Mouse (Mus musculus): ENCODE results near the gene Alg6. TPM values are rescaled to one million over a fixed set of nuclear protein-coding genes. Genes with fewer than 3 reads are reported as not detected.

Alg6 gene
- polyA plus RNA-seq, 1 experiment from 2014 or later, result 17.6 TPM

- Histone ChIP-seq H3K27me3 (ENCODE audit: control insufficient read depth, insufficient read depth, low read length) (no peaks in the 10 kb centered on the region), H3K27ac (ENCODE audit: low read depth, low read length) (no peak overlapping the region), H3K4me1 (replicated peaks; ENCODE audit: control insufficient read depth, insufficient read depth, low read length) (no peaks in the 10 kb centered on the region), H3K9ac (ENCODE audit: low read length) (no peak overlapping the region), H3K4me2 (ENCODE audit: low read depth, low read length, severe bottlenecking) (no peak overlapping the region), H3K4me3 (ENCODE audit: low read depth, low read length) (no peak overlapping the region), H3K9me3 (ENCODE audit: control insufficient read depth, low read length) (no peaks in the 10 kb centered on the region), H3K36me3 (ENCODE audit: control insufficient read depth, insufficient read depth, low read length) (no peaks in the 10 kb centered on the region; the same call in 1 of the 2 replicates)
- DNase-seq (ENCODE audit: low spot score) (no peak), ATAC-seq (replicated peaks; ENCODE audit: low FRiP score) (no peak)
- WGBS, result 89% methylated on average over 4 of the region's 4 CpGs
Observed at GRCm38 (mm10) chr4:99717905-99718304, 2.4 kb downstream of the Alg6 start.

GRCm38 (mm10) chr4:99724331-99724730 lies 8.9 kb downstream of the Alg6 start:
- Histone ChIP-seq H3K36me3 (ENCODE audit: control insufficient read depth, insufficient read depth, low read length) (peaks cover 4% of the 10 kb centered on the region; the same call in 1 of the 2 replicates), H3K4me2 (ENCODE audit: low read depth, low read length, severe bottlenecking) (no peak overlapping the region), H3K4me3 (ENCODE audit: low read depth, low read length) (no peak overlapping the region), H3K9me3 (ENCODE audit: control insufficient read depth, low read length) (no peaks in the 10 kb centered on the region), H3K9ac (ENCODE audit: low read length) (no peak overlapping the region), H3K27me3 (ENCODE audit: control insufficient read depth, insufficient read depth, low read length) (no peaks in the 10 kb centered on the region), H3K4me1 (replicated peaks; ENCODE audit: control insufficient read depth, insufficient read depth, low read length) (no peaks in the 10 kb centered on the region), H3K27ac (ENCODE audit: low read depth, low read length) (no peak overlapping the region)
- DNase-seq (ENCODE audit: low spot score) (no peak), ATAC-seq (replicated peaks; ENCODE audit: low FRiP score) (no peak)
- 95% methylated on average over 4 of the region's 4 CpGs for WGBS

GRCm38 (mm10) chr4:99725914-99726451 lies 10.5 kb downstream of the Alg6 start:
- peaks cover 9% of the 10 kb centered on the region; the same call in 1 of the 2 replicates for H3K36me3 ChIP-seq (ENCODE audit: control insufficient read depth, insufficient read depth, low read length)
- DNase-seq (ENCODE audit: low spot score), result no peak
- H3K9me3 ChIP-seq (ENCODE audit: control insufficient read depth, low read length), result no peaks in the 10 kb centered on the region; the same call in 1 of the 2 replicates
- no peaks in the 10 kb centered on the region for H3K4me1 ChIP-seq (replicated peaks; ENCODE audit: control insufficient read depth, insufficient read depth, low read length)
- 88% methylated on average over 8 of the region's 8 CpGs for WGBS
- no peak overlapping the region for H3K4me3 ChIP-seq (ENCODE audit: low read depth, low read length)
- no peak overlapping the region for H3K4me2 ChIP-seq (ENCODE audit: low read depth, low read length, severe bottlenecking)
- ATAC-seq (replicated peaks; ENCODE audit: low FRiP score), result no peak
- no peaks in the 10 kb centered on the region for H3K27me3 ChIP-seq (ENCODE audit: control insufficient read depth, insufficient read depth, low read length)
- H3K9ac ChIP-seq (ENCODE audit: low read length), result no peak overlapping the region
- H3K27ac ChIP-seq (ENCODE audit: low read depth, low read length), result no peak overlapping the region

- ATAC-seq (replicated peaks; ENCODE audit: low FRiP score), result no peak
- Histone ChIP-seq H3K9ac (ENCODE audit: low read length) (no peak overlapping the region), H3K27me3 (ENCODE audit: control insufficient read depth, insufficient read depth, low read length) (no peaks in the 10 kb centered on the region), H3K9me3 (ENCODE audit: control insufficient read depth, low read length) (no peaks in the 10 kb centered on the region), H3K36me3 (ENCODE audit: control insufficient read depth, insufficient read depth, low read length) (no peaks in the 10 kb centered on the region), H3K27ac (ENCODE audit: low read depth, low read length) (no peak overlapping the region), H3K4me2 (ENCODE audit: low read depth, low read length, severe bottlenecking) (no peak overlapping the region), H3K4me1 (replicated peaks; ENCODE audit: control insufficient read depth, insufficient read depth, low read length) (0 out of 2 replicates have a peak, but pooled peaks cover 2% of the 10 kb centered on the region), H3K4me3 (ENCODE audit: low read depth, low read length) (no peak overlapping the region)
- WGBS, result 36% methylated on average over 7 of the region's 7 CpGs
- peak; percentile 55 for DNase-seq (ENCODE audit: low spot score)
Observed at GRCm38 (mm10) chr4:99739836-99740235, 24.4 kb downstream of the Alg6 start.

- Histone ChIP-seq H3K4me1 (replicated peaks; ENCODE audit: control insufficient read depth, insufficient read depth, low read length) (no peaks in the 10 kb centered on the region), H3K9ac (ENCODE audit: low read length) (no peak overlapping the region), H3K36me3 (ENCODE audit: control insufficient read depth, insufficient read depth, low read length) (no peaks in the 10 kb centered on the region), H3K9me3 (ENCODE audit: control insufficient read depth, low read length) (no peaks in the 10 kb centered on the region), H3K4me2 (ENCODE audit: low read depth, low read length, severe bottlenecking) (no peak overlapping the region), H3K4me3 (ENCODE audit: low read depth, low read length) (no peak overlapping the region), H3K27ac (ENCODE audit: low read depth, low read length) (no peak overlapping the region), H3K27me3 (ENCODE audit: control insufficient read depth, insufficient read depth, low read length) (no peaks in the 10 kb centered on the region)
- DNase-seq (ENCODE audit: low spot score) (no peak), ATAC-seq (replicated peaks; ENCODE audit: low FRiP score) (no peak)
- WGBS, result 86% methylated on average over 5 of the region's 5 CpGs
Observed at GRCm38 (mm10) chr4:99752426-99752825, 37.0 kb downstream of the Alg6 start.

- ATAC-seq (replicated peaks; ENCODE audit: low FRiP score) (no peak), DNase-seq (ENCODE audit: low spot score) (no peak)
- Histone ChIP-seq H3K4me2 (ENCODE audit: low read depth, low read length, severe bottlenecking) (no peak overlapping the region), H3K9ac (ENCODE audit: low read length) (no peak overlapping the region), H3K9me3 (ENCODE audit: control insufficient read depth, low read length) (no peaks in the 10 kb centered on the region), H3K4me3 (ENCODE audit: low read depth, low read length) (no peak overlapping the region), H3K4me1 (replicated peaks; ENCODE audit: control insufficient read depth, insufficient read depth, low read length) (no peaks in the 10 kb centered on the region), H3K27me3 (ENCODE audit: control insufficient read depth, insufficient read depth, low read length) (no peaks in the 10 kb centered on the region), H3K27ac (ENCODE audit: low read depth, low read length) (no peak overlapping the region), H3K36me3 (ENCODE audit: control insufficient read depth, insufficient read depth, low read length) (no peaks in the 10 kb centered on the region)
- WGBS, result 85% methylated on average over 5 of the region's 5 CpGs
Observed at GRCm38 (mm10) chr4:99766303-99766702, 50.8 kb downstream of the Alg6 start.

- 56% methylated on average over 1 of the region's 1 CpGs for WGBS
- ATAC-seq (replicated peaks; ENCODE audit: low FRiP score), result no peak
- Histone ChIP-seq H3K9ac (ENCODE audit: low read length) (no peak overlapping the region), H3K27ac (ENCODE audit: low read depth, low read length) (no peak overlapping the region), H3K4me2 (ENCODE audit: low read depth, low read length, severe bottlenecking) (no peak overlapping the region), H3K36me3 (ENCODE audit: control insufficient read depth, insufficient read depth, low read length) (no peaks in the 10 kb centered on the region), H3K4me3 (ENCODE audit: low read depth, low read length) (no peak overlapping the region), H3K4me1 (replicated peaks; ENCODE audit: control insufficient read depth, insufficient read depth, low read length) (no peaks in the 10 kb centered on the region), H3K9me3 (ENCODE audit: control insufficient read depth, low read length) (no peaks in the 10 kb centered on the region), H3K27me3 (ENCODE audit: control insufficient read depth, insufficient read depth, low read length) (no peaks in the 10 kb centered on the region)
- DNase-seq (ENCODE audit: low spot score), result no peak
Observed at GRCm38 (mm10) chr4:99766753-99767152, 51.3 kb downstream of the Alg6 start.

GRCm38 (mm10) chr4:99770555-99770954 lies 55.1 kb downstream of the Alg6 start:
- DNase-seq (ENCODE audit: low spot score) (no peak), ATAC-seq (replicated peaks; ENCODE audit: low FRiP score) (no peak)
- no peaks in the 10 kb centered on the region for H3K27me3 ChIP-seq (ENCODE audit: control insufficient read depth, insufficient read depth, low read length)
- no peak overlapping the region for H3K9ac ChIP-seq (ENCODE audit: low read length)
- no peaks in the 10 kb centered on the region for H3K4me1 ChIP-seq (replicated peaks; ENCODE audit: control insufficient read depth, insufficient read depth, low read length)
- 93% methylated on average over 5 of the region's 5 CpGs for WGBS
- H3K9me3 ChIP-seq (ENCODE audit: control insufficient read depth, low read length), result no peaks in the 10 kb centered on the region
- H3K4me2 ChIP-seq (ENCODE audit: low read depth, low read length, severe bottlenecking), result no peak overlapping the region
- no peak overlapping the region for H3K27ac ChIP-seq (ENCODE audit: low read depth, low read length)
- no peak overlapping the region for H3K4me3 ChIP-seq (ENCODE audit: low read depth, low read length)
- H3K36me3 ChIP-seq (ENCODE audit: control insufficient read depth, insufficient read depth, low read length), result no peaks in the 10 kb centered on the region

- H3K4me3 ChIP-seq (ENCODE audit: low read depth, low read length), result no peak overlapping the region
- no peak overlapping the region for H3K4me2 ChIP-seq (ENCODE audit: low read depth, low read length, severe bottlenecking)
- H3K9me3 ChIP-seq (ENCODE audit: control insufficient read depth, low read length), result no peaks in the 10 kb centered on the region
- H3K4me1 ChIP-seq (replicated peaks; ENCODE audit: control insufficient read depth, insufficient read depth, low read length), result no peaks in the 10 kb centered on the region
- no peaks in the 10 kb centered on the region for H3K36me3 ChIP-seq (ENCODE audit: control insufficient read depth, insufficient read depth, low read length)
- 72% methylated on average over 1 of the region's 1 CpGs for WGBS
- ATAC-seq (replicated peaks; ENCODE audit: low FRiP score) (no peak), DNase-seq (ENCODE audit: low spot score) (no peak)
- no peaks in the 10 kb centered on the region for H3K27me3 ChIP-seq (ENCODE audit: control insufficient read depth, insufficient read depth, low read length)
- H3K9ac ChIP-seq (ENCODE audit: low read length), result no peak overlapping the region
- no peak overlapping the region for H3K27ac ChIP-seq (ENCODE audit: low read depth, low read length)
Observed at GRCm38 (mm10) chr4:99773041-99773440, 57.6 kb downstream of the Alg6 start.
